Mouse (Mus musculus): Measurements from ENCODE around the gene Slc25a38. TPM values are rescaled to one million over a fixed set of nuclear protein-coding genes. Genes with fewer than 3 reads are reported as not detected.
"Not testable (repeated sequence)": the region's sequence is repeated elsewhere in the genome, so short reads cannot be mapped to it uniquely, and the experiment has no call there.

Gene Slc25a38
- polyA plus RNA-seq, 1 experiment from 2014 or later: 29.8 TPM

DNA sequence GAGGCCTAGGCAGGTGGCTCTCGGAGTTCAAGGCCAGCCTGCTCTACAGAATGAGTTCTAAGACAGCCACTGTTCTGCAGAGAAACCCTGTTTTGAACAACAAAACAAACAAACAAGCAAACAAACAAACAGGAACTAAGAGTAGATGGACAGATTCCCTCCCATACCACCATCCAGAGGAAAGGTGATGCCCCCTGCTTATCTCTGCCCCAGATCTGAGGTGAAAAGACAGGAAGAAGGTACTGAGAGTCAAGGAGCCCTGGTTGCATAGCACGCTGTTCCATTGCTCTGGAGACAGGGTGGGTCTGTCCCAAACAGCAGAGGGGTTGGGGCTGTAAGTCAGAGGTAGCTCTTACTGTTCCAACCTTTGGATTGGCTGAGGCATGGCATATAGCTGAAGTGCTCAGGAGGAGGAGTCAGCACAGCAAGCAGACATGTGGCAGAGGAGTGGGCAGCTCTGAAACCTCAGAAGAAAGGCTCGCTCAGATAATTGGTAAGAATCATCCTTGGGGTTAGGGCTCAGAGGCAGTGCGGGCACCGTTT, 18.4 kb upstream of the Slc25a38 start, which contains the start of gene Ccr8:
Ccr8 (plus strand) TSS at position 419 of the 543 bp plus-strand sequence.
- Histone ChIP-seq H3K27me3 (ENCODE audit: control insufficient read depth, insufficient read depth, low read depth, low read length) (no peaks in the 10 kb centered on the region), H3K36me3 (ENCODE audit: control insufficient read depth, insufficient read depth, low read length) (no peaks in the 10 kb centered on the region), H3K4me2 (ENCODE audit: low read depth, low read length) (no peak within 1 kb of the TSS), H3K4me3 (ENCODE audit: low read length) (no peak within 1 kb of the TSS), H3K4me1 (replicated peaks; ENCODE audit: control insufficient read depth, insufficient read depth, low read length) (no peaks in the 10 kb centered on the region), H3K27ac (ENCODE audit: low read length) (no peak within 1 kb of the TSS), H3K9ac (ENCODE audit: low read length) (no peak within 1 kb of the TSS), H3K9me3 (ENCODE audit: control insufficient read depth, low read length) (0 out of 2 replicates have a peak, but pooled peaks cover 2% of the 10 kb centered on the region)
- ATAC-seq (ENCODE audit: low read depth): no peak
- WGBS: 68% methylated on average over 5 of the region's 5 CpGs

DNA sequence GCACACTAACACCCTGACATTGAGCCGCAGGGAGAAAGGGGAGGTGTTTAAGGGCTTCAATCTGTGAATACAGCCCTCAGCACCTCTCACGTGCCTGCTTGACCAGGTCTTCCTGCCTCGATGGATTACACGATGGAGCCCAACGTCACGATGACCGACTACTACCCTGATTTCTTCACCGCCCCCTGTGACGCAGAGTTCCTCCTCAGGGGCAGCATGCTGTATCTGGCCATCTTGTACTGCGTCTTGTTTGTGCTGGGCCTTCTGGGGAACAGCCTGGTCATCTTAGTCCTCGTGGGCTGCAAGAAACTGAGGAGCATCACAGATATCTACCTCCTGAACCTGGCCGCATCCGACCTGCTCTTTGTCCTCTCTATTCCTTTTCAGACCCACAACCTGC, 16.5 kb upstream of the Slc25a38 start:
- Histone ChIP-seq H3K4me1 (replicated peaks; ENCODE audit: control insufficient read depth, insufficient read depth, low read length) (no peaks in the 10 kb centered on the region), H3K4me2 (ENCODE audit: low read depth, low read length) (no peak overlapping the region), H3K27me3 (ENCODE audit: control insufficient read depth, insufficient read depth, low read depth, low read length) (no peaks in the 10 kb centered on the region), H3K9ac (ENCODE audit: low read length) (no peak overlapping the region), H3K4me3 (ENCODE audit: low read length) (no peak overlapping the region), H3K27ac (ENCODE audit: low read length) (no peak overlapping the region), H3K9me3 (ENCODE audit: control insufficient read depth, low read length) (0 out of 2 replicates have a peak, but pooled peaks cover 2% of the 10 kb centered on the region), H3K36me3 (ENCODE audit: control insufficient read depth, insufficient read depth, low read length) (no peaks in the 10 kb centered on the region)
- no peak for ATAC-seq (ENCODE audit: low read depth)
- WGBS: 82% methylated on average over 13 of the region's 13 CpGs

DNA sequence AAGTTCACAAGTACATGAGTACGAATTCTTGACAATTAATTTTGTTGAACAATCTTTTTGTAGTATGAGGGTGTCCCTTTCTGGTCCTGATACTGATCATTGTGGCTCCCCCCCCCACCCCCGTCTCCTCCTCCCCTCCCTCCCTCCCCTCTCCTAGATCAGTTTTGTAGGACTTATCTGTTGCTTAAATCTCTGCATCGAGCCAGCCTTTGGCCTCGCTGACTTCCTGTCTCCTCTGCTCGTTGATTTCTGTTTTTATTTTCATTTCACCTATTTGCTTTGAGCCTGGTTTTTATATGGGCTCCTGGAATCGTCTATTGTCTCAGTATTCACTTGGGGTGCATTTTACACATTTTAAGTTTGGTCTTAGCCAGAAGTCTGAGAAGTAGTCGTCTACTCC, 14.3 kb upstream of the Slc25a38 start:
- Histone ChIP-seq H3K4me3 (ENCODE audit: low read length) (no peak overlapping the region), H3K9me3 (ENCODE audit: control insufficient read depth, low read length) (no peaks in the 10 kb centered on the region), H3K9ac (ENCODE audit: low read length) (no peak overlapping the region), H3K27me3 (ENCODE audit: control insufficient read depth, insufficient read depth, low read depth, low read length) (no peaks in the 10 kb centered on the region), H3K27ac (ENCODE audit: low read length) (no peak overlapping the region), H3K4me1 (replicated peaks; ENCODE audit: control insufficient read depth, insufficient read depth, low read length) (no peaks in the 10 kb centered on the region), H3K36me3 (ENCODE audit: control insufficient read depth, insufficient read depth, low read length) (no peaks in the 10 kb centered on the region), H3K4me2 (ENCODE audit: low read depth, low read length) (no peak overlapping the region)
- ATAC-seq (ENCODE audit: low read depth): no peak
- 43% methylated on average over 7 of the region's 7 CpGs for WGBS

DNA sequence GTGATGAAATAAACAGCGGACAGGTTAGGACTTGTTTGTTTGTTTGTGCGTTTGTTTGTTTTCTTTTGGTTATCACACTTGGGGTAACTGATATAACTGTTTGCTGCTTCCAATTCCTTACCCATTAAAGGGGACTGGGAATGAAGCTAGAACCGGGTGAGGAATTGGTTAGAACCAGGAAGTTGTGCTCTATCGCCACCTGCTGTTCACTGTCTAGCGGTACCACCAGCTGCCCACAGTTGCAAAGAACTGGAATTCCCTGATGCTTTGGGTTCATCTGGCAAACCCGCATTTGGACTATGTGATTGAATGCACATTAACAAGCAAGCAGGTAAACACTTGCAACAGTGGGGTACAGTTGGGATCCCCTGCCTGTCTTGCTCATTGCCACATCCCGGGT, 11.5 kb upstream of the Slc25a38 start:
- WGBS: 17% methylated on average over 7 of the region's 7 CpGs
- Histone ChIP-seq H3K27ac (ENCODE audit: low read length) (no peak overlapping the region), H3K27me3 (ENCODE audit: control insufficient read depth, insufficient read depth, low read depth, low read length) (no peaks in the 10 kb centered on the region), H3K4me1 (replicated peaks; ENCODE audit: control insufficient read depth, insufficient read depth, low read length) (no peaks in the 10 kb centered on the region), H3K4me3 (ENCODE audit: low read length) (no peak overlapping the region), H3K9ac (ENCODE audit: low read length) (no peak overlapping the region), H3K9me3 (ENCODE audit: control insufficient read depth, low read length) (no peaks in the 10 kb centered on the region), H3K36me3 (ENCODE audit: control insufficient read depth, insufficient read depth, low read length) (no peaks in the 10 kb centered on the region), H3K4me2 (ENCODE audit: low read depth, low read length) (no peak overlapping the region)
- ATAC-seq (ENCODE audit: low read depth): peak; percentile 47; the same call in 1 of the 2 replicates

DNA sequence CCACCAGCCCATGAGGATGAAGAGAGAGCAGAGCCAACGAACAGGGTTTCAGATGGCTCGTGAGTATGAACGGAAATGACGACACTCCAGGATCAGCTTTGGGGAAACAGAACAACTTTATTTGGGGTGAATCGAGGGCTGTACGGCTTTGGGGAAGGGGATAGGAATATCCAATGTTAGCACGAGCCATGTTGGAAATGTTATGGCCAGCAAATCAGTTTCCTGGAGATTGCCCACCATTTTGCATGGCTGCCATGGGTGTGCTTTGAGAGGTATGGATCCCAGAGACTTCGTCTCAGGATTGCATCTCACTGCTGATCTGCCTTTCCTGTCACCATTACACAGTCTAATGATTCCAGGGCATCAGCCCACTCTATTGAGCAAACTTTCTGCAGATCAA, 10.9 kb upstream of the Slc25a38 start:
- ATAC-seq (ENCODE audit: low read depth): no peak
- 89% methylated on average over 8 of the region's 8 CpGs for WGBS
- H3K27me3 ChIP-seq (ENCODE audit: control insufficient read depth, insufficient read depth, low read depth, low read length): no peaks in the 10 kb centered on the region
- no peak overlapping the region for H3K4me2 ChIP-seq (ENCODE audit: low read depth, low read length)
- no peaks in the 10 kb centered on the region for H3K36me3 ChIP-seq (ENCODE audit: control insufficient read depth, insufficient read depth, low read length)
- H3K27ac ChIP-seq (ENCODE audit: low read length): no peak overlapping the region
- no peaks in the 10 kb centered on the region for H3K4me1 ChIP-seq (replicated peaks; ENCODE audit: control insufficient read depth, insufficient read depth, low read length)
- no peaks in the 10 kb centered on the region for H3K9me3 ChIP-seq (ENCODE audit: control insufficient read depth, low read length)
- no peak overlapping the region for H3K9ac ChIP-seq (ENCODE audit: low read length)
- H3K4me3 ChIP-seq (ENCODE audit: low read length): no peak overlapping the region

DNA sequence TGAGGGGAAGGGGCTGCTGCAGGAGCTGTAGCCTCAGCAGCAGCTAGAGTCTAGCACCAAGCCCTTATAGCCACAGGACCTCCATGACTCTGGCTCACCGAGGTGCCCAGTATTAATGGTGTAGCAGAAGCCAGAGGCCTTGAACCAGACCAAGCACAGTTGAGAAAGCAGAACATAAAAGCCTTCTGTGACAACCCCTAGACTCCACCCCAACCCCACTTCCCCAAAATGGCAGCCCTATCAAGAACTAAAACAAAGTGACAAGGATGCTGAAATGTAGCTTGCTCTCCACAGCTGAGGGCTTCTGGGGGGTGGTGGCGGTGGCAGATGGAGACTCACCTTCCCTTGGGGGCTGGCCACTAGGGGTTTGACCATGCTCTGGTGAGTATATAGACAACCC, 9.0 kb upstream of the Slc25a38 start:
- ATAC-seq (ENCODE audit: low read depth): no peak
- 96% methylated on average over 2 of the region's 2 CpGs for WGBS
- H3K27ac ChIP-seq (ENCODE audit: low read length): no peak overlapping the region

DNA sequence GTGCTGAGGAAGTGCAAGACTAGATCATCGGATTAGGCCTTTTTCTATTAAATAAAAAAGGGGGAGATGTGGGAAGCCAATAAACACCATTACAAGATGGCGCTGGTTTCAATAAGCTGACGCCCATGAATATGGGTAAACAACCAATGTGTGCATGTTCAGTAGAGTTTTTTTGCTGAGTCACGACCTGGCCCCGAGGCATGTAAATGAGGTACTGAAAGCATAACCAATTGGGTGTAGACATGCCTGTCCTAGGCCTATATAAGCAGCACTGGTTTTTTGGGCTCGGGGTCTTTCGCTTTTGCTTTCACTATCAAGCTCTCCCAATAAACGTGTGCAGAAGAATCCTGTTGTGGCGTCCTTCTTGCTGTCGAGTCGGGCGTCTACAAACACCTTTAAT, 1.2 kb upstream of the Slc25a38 start:
- not testable (repeated sequence) for H3K27ac ChIP-seq (ENCODE audit: low read length); H3K9ac ChIP-seq (ENCODE audit: low read length); H3K4me3 ChIP-seq (ENCODE audit: low read length); H3K4me2 ChIP-seq (ENCODE audit: low read depth, low read length); H3K4me1 ChIP-seq (replicated peaks; ENCODE audit: control insufficient read depth, insufficient read depth, low read length); H3K27me3 ChIP-seq (ENCODE audit: control insufficient read depth, insufficient read depth, low read depth, low read length); H3K36me3 ChIP-seq (ENCODE audit: control insufficient read depth, insufficient read depth, low read length); H3K9me3 ChIP-seq (ENCODE audit: control insufficient read depth, low read length); ATAC-seq (ENCODE audit: low read depth)
- 94% methylated on average over 12 of the region's 12 CpGs for WGBS

More for the DNA sequence above, 9.0 kb upstream of the Slc25a38 start:
- H3K4me1 ChIP-seq (replicated peaks; ENCODE audit: control insufficient read depth, insufficient read depth, low read length): no peaks in the 10 kb centered on the region
- no peak overlapping the region for H3K9ac ChIP-seq (ENCODE audit: low read length)
- no peak overlapping the region for H3K4me3 ChIP-seq (ENCODE audit: low read length)
- H3K9me3 ChIP-seq (ENCODE audit: control insufficient read depth, low read length): no peaks in the 10 kb centered on the region
- H3K27me3 ChIP-seq (ENCODE audit: control insufficient read depth, insufficient read depth, low read depth, low read length): no peaks in the 10 kb centered on the region
- no peak overlapping the region for H3K4me2 ChIP-seq (ENCODE audit: low read depth, low read length)
- no peaks in the 10 kb centered on the region for H3K36me3 ChIP-seq (ENCODE audit: control insufficient read depth, insufficient read depth, low read length)

DNA sequence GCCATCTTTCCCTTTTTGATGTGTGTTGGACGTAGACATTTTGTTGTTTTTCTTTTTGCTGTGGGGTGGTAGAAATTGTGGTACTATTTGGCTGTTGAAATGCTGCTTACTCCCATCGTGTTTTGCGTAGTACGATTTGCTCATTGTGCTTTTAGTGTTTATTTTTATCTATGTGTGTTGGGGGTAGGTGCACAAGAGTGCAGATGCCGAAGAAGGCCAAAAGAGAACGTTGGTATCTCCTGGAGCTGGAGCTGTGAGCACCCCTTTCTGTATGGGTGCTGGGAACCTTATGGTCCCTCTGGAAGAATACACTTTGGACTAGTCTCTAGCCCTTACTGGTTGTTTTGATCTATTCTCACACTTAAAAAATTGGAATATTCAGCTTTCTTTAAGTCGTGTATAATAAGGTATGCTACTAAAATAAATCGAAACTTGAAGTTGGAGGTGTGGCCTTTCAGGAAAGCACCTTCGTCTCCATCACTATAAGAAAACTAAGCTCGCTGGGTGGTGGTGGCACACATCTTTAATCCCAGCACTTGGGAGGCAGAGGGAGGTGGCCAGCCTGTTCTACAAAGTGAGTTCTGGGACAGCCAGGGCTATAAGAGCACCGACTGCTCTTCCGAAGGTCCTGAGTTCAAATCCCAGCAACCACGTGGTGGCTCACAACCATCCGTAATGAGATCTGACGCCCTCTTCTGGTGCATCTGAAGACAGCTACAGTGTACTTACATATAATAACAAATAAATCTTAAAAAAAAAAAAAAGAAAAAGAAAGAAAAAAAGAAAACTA, 1.2 kb downstream of the Slc25a38 start:
- Histone ChIP-seq H3K36me3 (ENCODE audit: control insufficient read depth, insufficient read depth, low read length) (no peaks in the 10 kb centered on the region), H3K4me1 (replicated peaks; ENCODE audit: control insufficient read depth, insufficient read depth, low read length) (peaks cover 3% of the 10 kb centered on the region), H3K27me3 (ENCODE audit: control insufficient read depth, insufficient read depth, low read depth, low read length) (no peaks in the 10 kb centered on the region), H3K9me3 (ENCODE audit: control insufficient read depth, low read length) (no peaks in the 10 kb centered on the region), H3K4me2 (ENCODE audit: low read depth, low read length) (peak overlapping the region; percentile 60), H3K4me3 (ENCODE audit: low read length) (peak overlapping the region; percentile 60), H3K9ac (ENCODE audit: low read length) (peak overlapping the region; percentile 74), H3K27ac (ENCODE audit: low read length) (peak overlapping the region; percentile 87; the same call in 1 of the 2 replicates)
- ATAC-seq (ENCODE audit: low read depth): no peak
- WGBS: 70% methylated on average over 15 of the region's 15 CpGs

DNA sequence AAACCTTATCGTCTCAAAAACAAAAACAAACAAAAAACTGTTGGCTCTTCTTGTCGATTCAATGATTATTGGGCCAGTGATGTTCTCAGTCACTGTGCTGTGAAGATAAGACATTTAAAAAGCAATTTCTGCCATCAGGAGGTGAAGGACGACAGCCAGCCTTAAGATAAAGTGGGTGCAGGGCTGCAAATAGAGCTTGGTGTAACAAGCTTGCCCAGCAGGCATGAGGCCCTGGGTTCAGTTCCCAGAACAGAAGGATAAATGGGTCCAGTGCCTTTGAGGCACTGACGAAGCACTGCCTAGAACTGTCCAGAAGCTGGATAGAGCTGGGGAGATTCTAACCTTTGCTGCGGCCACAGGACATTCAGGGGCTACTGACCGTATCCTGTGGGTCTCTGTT, 2.3 kb downstream of the Slc25a38 start:
- H3K9me3 ChIP-seq (ENCODE audit: control insufficient read depth, low read length): no peaks in the 10 kb centered on the region
- no peak overlapping the region for H3K4me2 ChIP-seq (ENCODE audit: low read depth, low read length)
- WGBS: 90% methylated on average over 6 of the region's 6 CpGs
- H3K36me3 ChIP-seq (ENCODE audit: control insufficient read depth, insufficient read depth, low read length): no peaks in the 10 kb centered on the region
- H3K9ac ChIP-seq (ENCODE audit: low read length): no peak overlapping the region
- no peak overlapping the region for H3K27ac ChIP-seq (ENCODE audit: low read length)
- no peak overlapping the region for H3K4me3 ChIP-seq (ENCODE audit: low read length)
- no peak for ATAC-seq (ENCODE audit: low read depth)
- H3K27me3 ChIP-seq (ENCODE audit: control insufficient read depth, insufficient read depth, low read depth, low read length): no peaks in the 10 kb centered on the region
- peaks cover 3% of the 10 kb centered on the region for H3K4me1 ChIP-seq (replicated peaks; ENCODE audit: control insufficient read depth, insufficient read depth, low read length)
